ENCODE assay signal across 9 mouse cellular contexts in genomic region chr3:98020431-98021229, GRCm38 (mm10). TPM values are rescaled to one million over a fixed set of nuclear protein-coding genes. Genes with fewer than 3 reads are reported as not detected.
DNase-seq lines count a peak whose midpoint lies in the region; ATAC-seq and TF ChIP-seq lines count a peak whose summit lies in the region.
"Had no signal": no experiment of that assay in that cellular context is flagged by ENCODE, and none has a peak within 500 bp of the region (broad histone marks: within the 10 kb centered on the region; RNA-seq: fewer than 3 reads in every experiment).

No protein-coding gene starts in this region.

- no peak for ATAC-seq in forebrain, embryonic 13.5 days
- no peak for ATAC-seq in forebrain, embryonic 11.5 days (replicated peaks; ENCODE audit: low FRiP score)
- no peak for ATAC-seq in embryonic facial prominence, embryonic 15.5 days (ENCODE audit: insufficient number of reproducible peaks, low FRiP score, low TSS enrichment, low read depth)
- ATAC-seq in liver, embryonic 16.5 days (ENCODE audit: low read depth), result peak; percentile 41

- peak overlapping the region; percentile 33 for H3K4me2 ChIP-seq in forebrain, embryonic 13.5 days
- H3K4me2 ChIP-seq in forebrain, embryonic 11.5 days (ENCODE audit: low read depth, low read length, severe bottlenecking), result no peak overlapping the region
- H3K4me2 ChIP-seq in embryonic facial prominence, embryonic 15.5 days (replicated peaks), result no peak overlapping the region
- peak overlapping the region; percentile 7; the same call in 1 of the 2 replicates for H3K4me2 ChIP-seq in liver, embryonic 16.5 days (ENCODE audit: low read depth, low read length)

- H3K27me3 ChIP-seq in forebrain, embryonic 13.5 days, result no peaks in the 10 kb centered on the region
- H3K27me3 ChIP-seq in forebrain, embryonic 11.5 days (ENCODE audit: control insufficient read depth, insufficient read depth, low read length), result no peaks in the 10 kb centered on the region
- H3K27me3 ChIP-seq in embryonic facial prominence, embryonic 15.5 days, result no peaks in the 10 kb centered on the region
- H3K27me3 ChIP-seq in liver, embryonic 16.5 days (ENCODE audit: control insufficient read depth, insufficient read depth, low read depth, low read length), result no peaks in the 10 kb centered on the region

- no peak overlapping the region for H3K4me3 ChIP-seq in forebrain, embryonic 13.5 days
- H3K4me3 ChIP-seq in forebrain, embryonic 11.5 days (ENCODE audit: low read depth, low read length), result no peak overlapping the region
- no peak overlapping the region for H3K4me3 ChIP-seq in left cerebral cortex, adult 2 months
- no peak overlapping the region for H3K4me3 ChIP-seq in embryonic facial prominence, embryonic 15.5 days (replicated peaks)
- H3K4me3 ChIP-seq in liver, embryonic 16.5 days (ENCODE audit: low read depth, low read length), result no peak overlapping the region
- H3K4me3 ChIP-seq: erythroblast, embryonic 14.5 days had no signal

- no peaks in the 10 kb centered on the region for H3K36me3 ChIP-seq in forebrain, embryonic 13.5 days (ENCODE audit: poor library complexity, severe bottlenecking)
- H3K36me3 ChIP-seq in forebrain, embryonic 11.5 days (ENCODE audit: control insufficient read depth, insufficient read depth, low read length), result no peaks in the 10 kb centered on the region
- H3K36me3 ChIP-seq in embryonic facial prominence, embryonic 15.5 days, result no peaks in the 10 kb centered on the region
- H3K36me3 ChIP-seq in liver, embryonic 16.5 days (ENCODE audit: control insufficient read depth, insufficient read depth), result no peaks in the 10 kb centered on the region

- H3K9ac ChIP-seq in forebrain, embryonic 13.5 days, result 0 out of 2 replicates have a peak overlapping the region, but pooled peaks have one; percentile 26
- H3K9ac ChIP-seq in forebrain, embryonic 11.5 days (ENCODE audit: low read length), result no peak overlapping the region
- no peak overlapping the region for H3K9ac ChIP-seq in embryonic facial prominence, embryonic 15.5 days
- no peak overlapping the region for H3K9ac ChIP-seq in liver, embryonic 16.5 days (ENCODE audit: low read depth, low read length)

- no peaks in the 10 kb centered on the region for H3K9me3 ChIP-seq in forebrain, embryonic 13.5 days (replicated peaks)
- H3K9me3 ChIP-seq in forebrain, embryonic 11.5 days (ENCODE audit: control insufficient read depth, low read length), result no peaks in the 10 kb centered on the region
- no peaks in the 10 kb centered on the region for H3K9me3 ChIP-seq in embryonic facial prominence, embryonic 15.5 days (replicated peaks)
- no peaks in the 10 kb centered on the region for H3K9me3 ChIP-seq in liver, embryonic 16.5 days (replicated peaks; ENCODE audit: control insufficient read depth, low read length)

- 68% methylated on average over 9 of the region's 9 CpGs for WGBS in forebrain, embryonic 13.5 days
- 80% methylated on average over 9 of the region's 9 CpGs for WGBS in forebrain, embryonic 11.5 days
- 71% methylated on average over 9 of the region's 9 CpGs for WGBS in embryonic facial prominence, embryonic 15.5 days
- WGBS in liver, embryonic 16.5 days (ENCODE audit: insufficient replicate concordance), result 51% methylated on average over 9 of the region's 9 CpGs

- DNase-seq in forebrain, embryonic 11.5 days (ENCODE audit: low spot score), result no peak
- no peak for DNase-seq in left cerebral cortex, adult 2 months (ENCODE audit: extremely low spot score in 1 of 2, low spot score in 2 of 2)
- no peak for DNase-seq in left cerebral cortex, postnatal 25 days (ENCODE audit: low spot score in 2 of 2)
- no peak for DNase-seq in frontal cortex, postnatal 10 days (ENCODE audit: low spot score in 2 of 2)
- DNase-seq in left cerebral cortex, adult 18-20 months (ENCODE audit: low spot score in 2 of 2), result no peak

- H3K27ac ChIP-seq in forebrain, embryonic 13.5 days, result peak overlapping the region; percentile 19; the same call in 1 of the 2 replicates
- H3K27ac ChIP-seq in forebrain, embryonic 11.5 days (ENCODE audit: low read depth, low read length), result no peak overlapping the region
- no peak overlapping the region for H3K27ac ChIP-seq in left cerebral cortex, adult 2 months
- H3K27ac ChIP-seq in embryonic facial prominence, embryonic 15.5 days (replicated peaks), result 0 out of 2 replicates have a peak overlapping the region, but pooled peaks have one; percentile 17
- H3K27ac ChIP-seq in liver, embryonic 16.5 days (ENCODE audit: low read length), result no peak overlapping the region

- peaks cover 93% of the 10 kb centered on the region for H3K4me1 ChIP-seq in forebrain, embryonic 13.5 days
- peaks cover 14% of the 10 kb centered on the region for H3K4me1 ChIP-seq in forebrain, embryonic 11.5 days (replicated peaks; ENCODE audit: control insufficient read depth, insufficient read depth, low read length)
- H3K4me1 ChIP-seq in embryonic facial prominence, embryonic 15.5 days, result peaks cover 81% of the 10 kb centered on the region
- H3K4me1 ChIP-seq in liver, embryonic 16.5 days (ENCODE audit: control insufficient read depth, low read depth, low read length), result peaks cover 60% of the 10 kb centered on the region

- intact Hi-C loops in left cerebral cortex, adult 2 months (cut with DNase I), result no loop called here
- intact Hi-C loops in left cerebral cortex, postnatal 25 days (cut with DNase I), result no loop called here

- peak; percentile 28 for TF ChIP-seq CTCF in left cerebral cortex, adult 2 months (IDR thresholded peaks at IDR 0.05)

RNA-seq across cellular contexts. Expression of gene Notch2, which starts 7.3 kb away (rescaled TPM):
- 18.6 and 19.9 TPM in 2 replicates for polyA plus RNA-seq in forebrain, embryonic 13.5 days (2015; fragmentation: Nextera tagmentation; extraction: Ambion mirVana)
- polyA plus RNA-seq in forebrain, embryonic 11.5 days (2014; fragmentation: Nextera tagmentation; extraction: Ambion mirVana), result 27.6 TPM in 2 replicates
- total RNA-seq in left cerebral cortex, adult 2 months (2021), result 10 to 100 TPM; 13.7 to 14.6 TPM
- 10 to 100 TPM; 12.9 to 15.3 TPM for total RNA-seq in left cerebral cortex, postnatal 25 days (2021)
- 30.6 and 31.8 TPM in 2 replicates for polyA plus RNA-seq in embryonic facial prominence, embryonic 15.5 days (2015; fragmentation: Nextera tagmentation; extraction: Ambion mirVana)
- 7.2 and 7.9 TPM in 2 replicates for polyA plus RNA-seq in liver, embryonic 16.5 days (2015; fragmentation: Nextera tagmentation; extraction: Ambion mirVana)
- total RNA-seq in left cerebral cortex, adult 18-20 months (2021), result 10 to 100 TPM; 13.0 to 15.7 TPM

Comparison
In these comparisons a context has a peak if more than half of its experiments do, and no peak if none do; other contexts are left out.
1. H3K27ac ChIP-seq: peak in forebrain, embryonic 13.5 days (single experiment) and embryonic facial prominence, embryonic 15.5 days (single experiment); none in forebrain, embryonic 11.5 days (single experiment), left cerebral cortex, adult 2 months (single experiment) and liver, embryonic 16.5 days (single experiment).
2. H3K4me2 ChIP-seq: peak in forebrain, embryonic 13.5 days (single experiment) and liver, embryonic 16.5 days (single experiment); none in forebrain, embryonic 11.5 days (single experiment) and embryonic facial prominence, embryonic 15.5 days (single experiment).